Mouse (Mus musculus) cortical plate, adult 2 months (tissue): ENCODE measurements at regions not wholly inside any gene's neighbourhood (a gene's known extent, or its start where the extent isn't known, plus 50 kb on each side); places are given as distances from the start of the nearest gene placed in this dataset.
A peak's percentile ranks its signal among the peaks of the same experiment; 100 is the strongest.

Source experiments
- H3K27ac ChIP-seq: fragments of 200-500 bp; 2 replicates; pipeline ENCODE4 v1.5.1; 2012; ENCODE audit warnings: low read length, control low read depth, inconsistent platforms; ENCODE audit not compliant: insufficient read depth
- H3K4me1 ChIP-seq: fragments of 200-500 bp; 2 replicates; pipeline ENCODE4 v1.6.1; 2011; ENCODE audit warnings: low read length; ENCODE audit not compliant: control insufficient read depth, insufficient read depth
- H3K4me3 ChIP-seq: fragments of 200-500 bp; 2 replicates; pipeline ENCODE4 v1.5.1; 2011; ENCODE audit warnings: mild to moderate bottlenecking, low read length, control low read depth; ENCODE audit not compliant: insufficient read depth
- CTCF ChIP-seq: fragments of 200-500 bp; IDR thresholded peaks from 2 replicates; pipeline ENCODE4 v1.5.1; 2011; ENCODE audit warnings: mild to moderate bottlenecking, control low read depth, low read length; ENCODE audit not compliant: insufficient read depth; ENCODE audit errors: extremely low read depth
- POLR2A ChIP-seq: fragments of 200-500 bp; IDR thresholded peaks from 2 replicates; pipeline ENCODE4 v1.6.1; 2011; ENCODE audit warnings: mild to moderate bottlenecking, low read length, control low read depth; ENCODE audit not compliant: insufficient read depth; ENCODE audit errors: extremely low read depth

- H3K27ac ChIP-seq = 0 out of 2 replicates have a peak overlapping the region, but pooled peaks have one; percentile 7
- H3K4me1 ChIP-seq = no peaks in the 10 kb centered on the region
- H3K4me3 ChIP-seq = no peak overlapping the region
- TF ChIP-seq POLR2A (no peak), CTCF (no peak)
Observed at GRCm38 (mm10) chr12:16009822-16010620, 193.3 kb upstream of the Trib2 start.

GRCm38 (mm10) chr12:16008763-16009515 is 192.2 kb upstream of the Trib2 start:
- H3K27ac ChIP-seq = no peak overlapping the region; the same call in 1 of the 2 replicates
- H3K4me1 ChIP-seq = no peaks in the 10 kb centered on the region

GRCm38 (mm10) chr12:16008261-16008660 is 191.5 kb upstream of the Trib2 start:
- Histone ChIP-seq H3K4me1 (no peaks in the 10 kb centered on the region), H3K27ac (no peak overlapping the region), H3K4me3 (no peak overlapping the region)
- TF ChIP-seq CTCF = no peak
- TF ChIP-seq POLR2A = no peak

More at GRCm38 (mm10) chr12:16008763-16009515, 192.2 kb upstream of the Trib2 start:
- TF ChIP-seq CTCF = no peak
- TF ChIP-seq POLR2A = no peak
- H3K4me3 ChIP-seq = no peak overlapping the region

- TF ChIP-seq CTCF = no peak
- no peak for TF ChIP-seq POLR2A
- Histone ChIP-seq H3K4me3 (no peak overlapping the region), H3K4me1 (no peaks in the 10 kb centered on the region), H3K27ac (no peak overlapping the region)
Observed at GRCm38 (mm10) chr12:16006688-16007087, 190.0 kb upstream of the Trib2 start.

- H3K4me1 ChIP-seq = no peaks in the 10 kb centered on the region
- no peak for TF ChIP-seq CTCF
- no peak for TF ChIP-seq POLR2A
- H3K4me3 ChIP-seq = no peak overlapping the region
- no peak overlapping the region for H3K27ac ChIP-seq
Observed at GRCm38 (mm10) chr12:16006286-16006685, 189.6 kb upstream of the Trib2 start.

GRCm38 (mm10) chr12:16001811-16002210 is 185.1 kb upstream of the Trib2 start:
- no peak for TF ChIP-seq POLR2A
- TF ChIP-seq CTCF = no peak
- H3K4me3 ChIP-seq = no peak overlapping the region
- no peaks in the 10 kb centered on the region for H3K4me1 ChIP-seq
- no peak overlapping the region for H3K27ac ChIP-seq

- H3K27ac ChIP-seq = no peak overlapping the region
Observed at GRCm38 (mm10) chr12:16001225-16001624, 184.5 kb upstream of the Trib2 start.

GRCm38 (mm10) chr12:15998331-15998730 is 181.6 kb upstream of the Trib2 start:
- Histone ChIP-seq H3K4me1 (no peaks in the 10 kb centered on the region), H3K4me3 (no peak overlapping the region), H3K27ac (no peak overlapping the region)
- TF ChIP-seq CTCF (no peak), POLR2A (no peak)

More at GRCm38 (mm10) chr12:16001225-16001624, 184.5 kb upstream of the Trib2 start:
- no peaks in the 10 kb centered on the region for H3K4me1 ChIP-seq
- no peak overlapping the region for H3K4me3 ChIP-seq
- TF ChIP-seq CTCF = no peak
- no peak for TF ChIP-seq POLR2A

GRCm38 (mm10) chr12:15993866-15994265 is 177.1 kb upstream of the Trib2 start:
- TF ChIP-seq POLR2A = no peak
- TF ChIP-seq CTCF = no peak
- H3K4me1 ChIP-seq = no peaks in the 10 kb centered on the region
- no peak overlapping the region for H3K27ac ChIP-seq
- H3K4me3 ChIP-seq = no peak overlapping the region
